Mouse (Mus musculus): ENCODE data around the gene 2610028H24Rik.

- TF ChIP-seq CTCF (conservative IDR thresholded peaks at IDR 0.05; ENCODE audit: insufficient read depth, insufficient read length, low read depth, low read length) (no peak), POLR2A (IDR thresholded peaks at IDR 0.05; ENCODE audit: low read depth, low read length) (no peak)
Measured at GRCm38 (mm10) chr10:76486302-76486701, 37.4 kb downstream of the 2610028H24Rik start.

Data from kidney, adult 2 months (tissue).